Mouse (Mus musculus): ENCODE measurements around the gene Exosc6. TPM values are rescaled to one million over a fixed set of nuclear protein-coding genes. Genes with fewer than 3 reads are reported as not detected.

Exosc6 gene
- polyA plus RNA-seq, 1 experiment from 2014 or later: not detected

DNA sequence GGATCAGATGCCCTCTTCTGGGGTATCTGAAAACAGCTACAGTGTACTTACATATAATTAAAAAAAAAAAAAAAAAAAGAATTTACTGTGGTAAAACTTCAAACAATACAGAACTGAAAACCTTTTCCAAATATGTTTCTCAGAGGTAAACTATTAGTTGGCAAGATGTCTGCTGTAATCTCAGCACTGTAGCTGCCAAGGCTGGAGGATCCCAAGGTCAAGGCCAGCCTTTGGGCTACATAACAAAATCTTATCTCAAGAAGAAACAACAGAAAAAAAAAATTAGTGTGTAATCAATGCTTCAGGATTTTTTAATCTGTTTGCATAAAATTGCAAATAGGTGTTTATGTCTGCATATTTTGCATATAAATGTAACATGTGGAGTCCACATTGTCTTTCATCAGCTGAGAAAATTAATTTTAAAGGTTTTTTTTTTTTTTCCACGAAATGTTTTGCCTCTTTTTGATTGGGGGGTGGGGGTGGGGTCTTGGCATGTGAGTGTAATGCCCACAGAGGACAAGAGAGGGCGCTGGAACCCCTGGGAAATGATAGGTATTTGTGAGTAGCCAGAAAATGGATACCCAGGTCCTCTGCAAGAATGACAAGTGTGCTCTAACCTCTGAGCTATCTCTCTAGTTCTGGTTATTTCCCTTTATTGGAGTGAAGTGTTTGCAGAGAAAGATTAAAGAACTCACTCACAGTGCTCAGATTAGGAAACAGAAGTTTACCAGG lies 12.0 kb upstream of the Exosc6 start:
- 48% methylated on average over 2 of the region's 2 CpGs for WGBS
- Histone ChIP-seq H3K27me3 (no peaks in the 10 kb centered on the region), H3K36me3 (ENCODE audit: poor library complexity, severe bottlenecking) (peaks cover 99% of the 10 kb centered on the region), H3K9me3 (replicated peaks) (no peaks in the 10 kb centered on the region), H3K4me3 (no peak overlapping the region), H3K27ac (no peak overlapping the region), H3K4me1 (no peaks in the 10 kb centered on the region), H3K4me2 (no peak overlapping the region), H3K9ac (no peak overlapping the region)
- no peak for ATAC-seq

DNA sequence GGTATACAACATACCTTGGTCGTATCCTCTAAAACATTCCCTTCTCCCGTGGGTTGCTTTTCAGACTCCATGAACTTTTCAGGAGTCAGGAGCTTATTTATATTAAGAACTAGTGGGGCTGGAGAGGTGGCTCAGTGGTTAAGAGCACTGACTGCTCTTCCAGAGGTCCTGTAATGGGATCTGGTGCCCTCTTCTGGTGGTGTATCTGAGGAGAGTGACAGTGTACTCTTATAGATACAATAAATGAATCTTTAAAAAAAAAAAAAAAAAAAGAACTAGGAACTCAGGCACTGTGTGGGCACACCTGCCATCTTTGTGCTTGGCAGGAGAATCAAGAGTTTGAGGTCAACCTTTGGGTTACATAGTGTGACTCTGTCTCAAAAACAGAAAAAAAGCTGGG lies 7.4 kb upstream of the Exosc6 start:
- ATAC-seq: no peak

DNA sequence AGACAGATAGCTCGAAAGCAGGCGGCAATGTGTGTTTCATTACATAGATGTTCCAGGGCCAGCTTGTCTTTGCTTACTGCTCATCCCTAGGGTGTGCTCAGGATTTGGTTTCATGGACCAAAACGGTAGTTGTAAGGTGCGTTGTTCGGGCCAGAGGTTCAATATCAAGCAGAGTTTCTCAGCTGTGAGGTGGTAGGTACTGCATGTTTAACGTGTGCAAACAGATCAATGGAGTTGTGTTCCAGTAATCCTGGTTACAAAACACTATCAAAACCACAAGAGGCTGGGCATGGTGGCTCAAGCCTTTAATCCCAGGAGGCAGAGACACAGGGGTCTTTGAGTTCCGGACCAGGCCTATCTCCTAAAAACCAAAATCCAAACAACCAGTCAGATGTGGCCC lies 7.0 kb upstream of the Exosc6 start:
- no peaks in the 10 kb centered on the region for H3K4me1 ChIP-seq
- H3K9me3 ChIP-seq (replicated peaks): no peaks in the 10 kb centered on the region
- no peak overlapping the region for H3K27ac ChIP-seq
- no peak overlapping the region for H3K4me2 ChIP-seq
- peaks cover 100% of the 10 kb centered on the region for H3K36me3 ChIP-seq (ENCODE audit: poor library complexity, severe bottlenecking)
- no peak overlapping the region for H3K4me3 ChIP-seq
- no peak overlapping the region for H3K9ac ChIP-seq
- WGBS: 97% methylated on average over 7 of the region's 7 CpGs
- no peaks in the 10 kb centered on the region for H3K27me3 ChIP-seq
- no peak for ATAC-seq

More for the DNA sequence above, 7.4 kb upstream of the Exosc6 start:
- Histone ChIP-seq H3K9ac (no peak overlapping the region), H3K4me2 (no peak overlapping the region), H3K9me3 (replicated peaks) (no peaks in the 10 kb centered on the region), H3K27me3 (no peaks in the 10 kb centered on the region), H3K4me1 (no peaks in the 10 kb centered on the region), H3K27ac (no peak overlapping the region), H3K36me3 (ENCODE audit: poor library complexity, severe bottlenecking) (peaks cover 100% of the 10 kb centered on the region), H3K4me3 (no peak overlapping the region)
- WGBS: 90% methylated on average over 2 of the region's 2 CpGs

GRCm38 (mm10) chr8:111053827-111054518 lies 2.2 kb upstream of the Exosc6 start:
- 93% methylated on average over 12 of the region's 12 CpGs for WGBS
- no peaks in the 10 kb centered on the region for H3K9me3 ChIP-seq (replicated peaks)
- no peak overlapping the region for H3K4me2 ChIP-seq
- H3K9ac ChIP-seq: no peak overlapping the region
- no peak for ATAC-seq
- no peak overlapping the region for H3K4me3 ChIP-seq
- no peak overlapping the region for H3K27ac ChIP-seq
- no peaks in the 10 kb centered on the region for H3K27me3 ChIP-seq
- peaks cover 82% of the 10 kb centered on the region for H3K36me3 ChIP-seq (ENCODE audit: poor library complexity, severe bottlenecking)
- peaks cover 15% of the 10 kb centered on the region for H3K4me1 ChIP-seq

GRCm38 (mm10) chr8:111055031-111055634 lies 1.0 kb upstream of the Exosc6 start:
- H3K36me3 ChIP-seq (ENCODE audit: poor library complexity, severe bottlenecking): peaks cover 70% of the 10 kb centered on the region
- 90% methylated on average over 17 of the region's 17 CpGs for WGBS

DNA sequence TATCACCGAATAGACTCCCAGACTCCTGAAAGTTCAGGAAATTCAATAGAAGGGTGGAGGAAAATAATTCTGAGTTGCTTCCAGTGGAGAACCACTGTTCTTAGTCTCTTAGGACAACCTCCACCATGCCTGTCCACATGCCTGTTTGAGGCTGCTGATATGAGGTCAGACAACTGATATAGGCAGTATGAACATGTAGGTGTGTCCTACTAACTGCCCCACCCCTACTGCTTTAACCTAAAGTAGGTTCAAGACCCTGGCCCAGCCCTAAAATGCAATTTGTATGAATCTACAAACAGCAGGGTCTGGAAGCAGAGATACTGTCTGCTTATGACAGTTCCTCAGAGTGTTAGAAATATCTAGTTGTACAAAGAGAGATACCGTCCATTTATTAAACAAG lies 478 bp upstream of the Exosc6 start:
- peaks cover 15% of the 10 kb centered on the region for H3K4me1 ChIP-seq
- H3K4me2 ChIP-seq: no peak overlapping the region
- no peaks in the 10 kb centered on the region for H3K9me3 ChIP-seq (replicated peaks)
- H3K27ac ChIP-seq: no peak overlapping the region
- 65% methylated on average over 2 of the region's 2 CpGs for WGBS
- H3K4me3 ChIP-seq: peak overlapping the region; percentile 98; the same call in 1 of the 2 replicates
- H3K36me3 ChIP-seq (ENCODE audit: poor library complexity, severe bottlenecking): peaks cover 65% of the 10 kb centered on the region
- no peak overlapping the region for H3K9ac ChIP-seq
- no peak; the same call in 1 of the 2 replicates for ATAC-seq
- H3K27me3 ChIP-seq: no peaks in the 10 kb centered on the region

More at GRCm38 (mm10) chr8:111055031-111055634, 1.0 kb upstream of the Exosc6 start:
- Histone ChIP-seq H3K27ac (no peak overlapping the region), H3K27me3 (no peaks in the 10 kb centered on the region), H3K4me1 (peaks cover 15% of the 10 kb centered on the region), H3K4me2 (no peak overlapping the region), H3K9ac (no peak overlapping the region), H3K9me3 (replicated peaks) (no peaks in the 10 kb centered on the region), H3K4me3 (no peak overlapping the region)
- no peak for ATAC-seq

DNA sequence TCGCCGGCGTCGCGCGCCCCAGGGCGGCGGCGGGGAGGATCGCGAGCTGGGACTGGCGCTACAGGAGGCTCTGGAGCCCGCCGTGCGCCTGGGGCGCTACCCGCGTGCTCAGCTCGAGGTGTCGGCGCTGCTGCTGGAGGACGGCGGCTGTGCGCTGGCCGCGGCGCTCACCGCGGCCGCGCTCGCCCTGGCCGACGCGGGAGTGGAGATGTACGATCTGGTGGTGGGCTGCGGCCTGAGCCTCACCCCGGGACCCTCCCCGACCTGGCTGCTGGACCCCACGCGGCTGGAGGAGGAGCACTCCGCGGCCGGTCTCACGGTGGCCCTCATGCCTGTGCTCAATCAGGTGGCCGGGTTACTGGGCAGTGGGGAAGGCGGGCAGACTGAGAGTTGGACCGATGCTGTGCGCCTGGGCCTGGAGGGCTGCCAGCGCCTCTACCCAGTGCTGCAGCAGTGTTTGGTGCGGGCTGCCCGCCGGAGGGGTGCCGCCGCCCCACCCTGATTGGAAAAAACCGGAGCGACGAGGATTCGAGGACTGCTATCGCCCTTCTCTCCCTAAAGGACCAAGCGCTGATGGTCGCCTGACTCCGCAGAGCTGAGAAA lies 653 bp downstream of the Exosc6 start:
- ATAC-seq: peak; percentile 52
- H3K27me3 ChIP-seq: no peaks in the 10 kb centered on the region
- H3K9ac ChIP-seq: peak overlapping the region; percentile 92
- peak overlapping the region; percentile 98 for H3K4me2 ChIP-seq
- peak overlapping the region; percentile 98 for H3K4me3 ChIP-seq
- no peaks in the 10 kb centered on the region for H3K9me3 ChIP-seq (replicated peaks)
- 1% methylated on average over 56 of the region's 63 CpGs for WGBS
- H3K4me1 ChIP-seq: peaks cover 23% of the 10 kb centered on the region
- peak overlapping the region; percentile 70 for H3K27ac ChIP-seq
- peaks cover 54% of the 10 kb centered on the region for H3K36me3 ChIP-seq (ENCODE audit: poor library complexity, severe bottlenecking)

DNA sequence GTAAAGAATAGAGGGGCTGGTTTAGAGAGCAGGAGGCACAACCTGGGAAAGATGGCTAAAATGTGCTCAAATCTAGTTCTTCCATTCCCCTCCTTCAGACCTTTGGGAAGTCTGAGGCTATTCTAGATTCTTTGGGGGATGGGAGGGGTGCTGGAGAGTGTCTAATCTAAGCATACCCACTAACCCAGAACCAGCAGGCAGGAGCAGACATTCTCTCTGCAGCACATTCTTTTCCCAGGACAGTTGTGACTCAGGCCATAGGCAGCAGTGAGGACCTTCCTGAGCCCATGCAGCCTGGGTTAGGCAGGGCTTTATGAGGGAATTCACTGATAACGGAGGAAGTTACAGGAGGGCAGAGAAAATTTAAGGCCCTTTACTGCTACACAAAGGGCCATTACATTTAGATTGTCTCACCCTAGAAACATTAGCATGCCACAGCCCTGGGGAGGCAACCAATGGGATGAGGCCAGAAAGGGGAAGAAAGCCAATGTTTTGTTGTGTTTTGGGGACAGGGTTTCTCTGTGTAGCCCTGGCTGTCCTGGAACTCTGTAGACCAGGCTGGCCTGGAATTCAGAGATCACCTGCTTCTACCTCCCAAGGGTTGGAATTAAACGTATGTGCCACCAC lies 2.9 kb downstream of the Exosc6 start:
- ATAC-seq: no peak
- H3K27me3 ChIP-seq: no peaks in the 10 kb centered on the region
- WGBS: 78% methylated on average over 2 of the region's 2 CpGs
- H3K9ac ChIP-seq: no peak overlapping the region
- no peak overlapping the region for H3K4me2 ChIP-seq
- H3K36me3 ChIP-seq (ENCODE audit: poor library complexity, severe bottlenecking): peaks cover 31% of the 10 kb centered on the region
- no peak overlapping the region for H3K27ac ChIP-seq
- no peak overlapping the region for H3K4me3 ChIP-seq
- no peaks in the 10 kb centered on the region for H3K9me3 ChIP-seq (replicated peaks)
- H3K4me1 ChIP-seq: peaks cover 29% of the 10 kb centered on the region

DNA sequence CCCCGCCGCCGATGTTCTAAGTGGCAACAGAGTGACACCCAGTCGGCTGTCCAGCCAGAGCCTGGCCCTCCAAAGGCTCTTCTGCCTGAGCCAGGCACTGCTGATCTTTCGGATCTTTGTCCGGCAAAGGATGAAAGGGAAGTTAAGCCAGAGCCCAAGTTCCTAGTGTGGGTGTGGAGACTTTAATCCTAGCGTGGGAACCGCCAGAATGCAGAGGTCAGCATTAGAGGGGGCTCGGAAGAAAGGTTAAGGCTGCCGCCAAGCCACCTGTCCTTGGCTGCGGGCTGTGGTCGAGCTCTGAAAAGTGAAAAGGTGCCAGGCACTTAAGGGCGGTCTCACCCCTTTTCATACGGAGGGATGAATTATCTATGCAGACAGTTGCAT lies 5.5 kb downstream of the Exosc6 start:
- H3K9me3 ChIP-seq (replicated peaks): no peaks in the 10 kb centered on the region
- peak overlapping the region; percentile 75 for H3K9ac ChIP-seq
- peak overlapping the region; percentile 70 for H3K4me3 ChIP-seq
- 0% methylated on average over 14 of the region's 14 CpGs for WGBS
- H3K4me2 ChIP-seq: peak overlapping the region; percentile 71
- peaks cover 28% of the 10 kb centered on the region for H3K4me1 ChIP-seq
- ATAC-seq: peak; percentile 14
- H3K27me3 ChIP-seq: no peaks in the 10 kb centered on the region
- peak overlapping the region; percentile 82 for H3K27ac ChIP-seq
- H3K36me3 ChIP-seq (ENCODE audit: poor library complexity, severe bottlenecking): peaks cover 14% of the 10 kb centered on the region

- Histone ChIP-seq H3K9me3 (replicated peaks) (no peaks in the 10 kb centered on the region), H3K27ac (peak overlapping the region; percentile 82), H3K4me1 (peaks cover 23% of the 10 kb centered on the region), H3K9ac (peak overlapping the region; percentile 75), H3K4me3 (peak overlapping the region; percentile 70), H3K27me3 (no peaks in the 10 kb centered on the region), H3K36me3 (ENCODE audit: poor library complexity, severe bottlenecking) (peaks cover 14% of the 10 kb centered on the region), H3K4me2 (peak overlapping the region; percentile 71)
- peak; percentile 91 for ATAC-seq
- under 1% methylated on average over 27 of the region's 27 CpGs for WGBS
These were observed 6.1 kb downstream of the Exosc6 start for GRCm38 (mm10) chr8:111062072-111062757.

DNA sequence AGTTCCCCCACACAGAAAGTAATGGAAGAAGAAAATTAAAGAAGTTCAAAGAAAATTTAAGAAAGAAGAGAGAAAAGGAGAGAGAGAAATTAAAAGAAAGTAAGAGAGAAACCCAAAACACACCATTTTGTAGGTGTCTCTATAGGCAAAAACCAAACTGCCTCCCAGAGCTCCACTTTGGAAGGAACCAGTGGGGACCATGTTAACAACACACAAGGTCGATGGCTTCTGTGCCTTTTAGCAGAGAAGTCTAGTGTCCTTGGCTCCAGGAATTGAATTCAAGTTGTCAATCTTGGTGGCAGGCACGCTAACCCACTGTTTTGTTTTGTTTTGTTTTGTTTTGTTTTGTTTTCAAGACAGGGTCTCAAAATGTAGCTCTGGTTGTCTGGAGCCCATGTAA lies 6.8 kb downstream of the Exosc6 start:
- Histone ChIP-seq H3K4me3 (peak overlapping the region; percentile 70; the same call in 1 of the 2 replicates), H3K4me2 (peak overlapping the region; percentile 71), H3K9me3 (replicated peaks) (no peaks in the 10 kb centered on the region), H3K4me1 (peaks cover 16% of the 10 kb centered on the region), H3K27ac (no peak overlapping the region), H3K9ac (no peak overlapping the region), H3K27me3 (no peaks in the 10 kb centered on the region), H3K36me3 (ENCODE audit: poor library complexity, severe bottlenecking) (peaks cover 9% of the 10 kb centered on the region)
- no peak for ATAC-seq
- WGBS: 55% methylated on average over 2 of the region's 2 CpGs

All from forebrain, embryonic 13.5 days (tissue).